Comparison of ENCODE assay signal across 8 mouse cellular contexts in genomic region chr17:27907512-27908205, GRCm38 (mm10). TPM values are rescaled to one million over a fixed set of nuclear protein-coding genes. Genes with fewer than 3 reads are reported as not detected.
A peak's percentile ranks its signal among the peaks of the same experiment; 100 is the strongest.
DNase-seq lines count a peak whose midpoint lies in the region; ATAC-seq and TF ChIP-seq lines count a peak whose summit lies in the region.

No protein-coding gene starts in this region.

- H3K79me3 ChIP-seq in C2C12 (ENCODE audit: low read depth), result peaks cover 26% of the 10 kb centered on the region

- peaks cover 34% of the 10 kb centered on the region for H3K4me1 ChIP-seq in heart, embryonic 13.5 days
- H3K4me1 ChIP-seq in liver, embryonic 12.5 days, result peaks cover 34% of the 10 kb centered on the region
- peaks cover 19% of the 10 kb centered on the region for H3K4me1 ChIP-seq in stomach, embryonic 15.5 days

- no peaks in the 10 kb centered on the region for H3K9me3 ChIP-seq in heart, embryonic 13.5 days
- no peaks in the 10 kb centered on the region for H3K9me3 ChIP-seq in liver, embryonic 12.5 days (replicated peaks)
- no peaks in the 10 kb centered on the region for H3K9me3 ChIP-seq in stomach, embryonic 15.5 days

- H3K36me3 ChIP-seq in C2C12 (ENCODE audit: control insufficient read depth, insufficient read depth), result peaks cover 22% of the 10 kb centered on the region
- peaks cover 25% of the 10 kb centered on the region for H3K36me3 ChIP-seq in heart, embryonic 13.5 days
- H3K36me3 ChIP-seq in liver, embryonic 12.5 days, result peaks cover 21% of the 10 kb centered on the region
- H3K36me3 ChIP-seq in stomach, embryonic 15.5 days, result peaks cover 11% of the 10 kb centered on the region

- peak overlapping the region; percentile 95 for H3K4me3 ChIP-seq in C2C12 (ENCODE audit: insufficient read depth, poor library complexity, severe bottlenecking)
- peak overlapping the region; percentile 97 for H3K4me3 ChIP-seq in heart, embryonic 13.5 days
- H3K4me3 ChIP-seq in liver, embryonic 12.5 days, result peak overlapping the region; percentile 91
- H3K4me3 ChIP-seq in stomach, embryonic 15.5 days (replicated peaks), result peak overlapping the region; percentile 98

- H3K79me2 ChIP-seq in C2C12 (ENCODE audit: control insufficient read depth, insufficient read depth), result peaks cover 56% of the 10 kb centered on the region

- peak overlapping the region; percentile 88 for H3K27ac ChIP-seq in heart, embryonic 13.5 days (replicated peaks)
- peak overlapping the region; percentile 89 for H3K27ac ChIP-seq in liver, embryonic 12.5 days
- peak overlapping the region; percentile 58 for H3K27ac ChIP-seq in stomach, embryonic 15.5 days

- under 1% methylated on average over 45 of the region's 45 CpGs for WGBS in heart, embryonic 13.5 days
- WGBS in liver, embryonic 12.5 days (ENCODE audit: insufficient replicate concordance), result under 1% methylated on average over 45 of the region's 45 CpGs
- WGBS in stomach, embryonic 15.5 days, result under 1% methylated on average over 45 of the region's 45 CpGs

- peak; percentile 18 for TF ChIP-seq CTCF in C2C12 (IDR thresholded peaks at IDR 0.05; ENCODE audit: control insufficient read depth, insufficient read depth, insufficient read length)

- DNase-seq in brain, embryonic 18.5 days (ENCODE audit: low read depth, low spot score), result peak; percentile 81
- DNase-seq in kidney, postnatal 10 days, result peak; percentile 97
- peak; percentile 71 to 83 for DNase-seq in natural killer cell, adult 2 months (ENCODE audit: low spot score in 2 of 2)

- ATAC-seq in erythroid progenitor cell, adult 5-6 weeks (replicated peaks; ENCODE audit: low FRiP score, poor library complexity, severe bottlenecking), result peak; percentile 86
- 0 out of 2 replicates have a peak, but pooled peaks have one; percentile 17 for ATAC-seq in heart, embryonic 13.5 days (ENCODE audit: extremely low read depth, insufficient number of reproducible peaks, low FRiP score, low TSS enrichment)
- ATAC-seq in liver, embryonic 12.5 days, result peak; percentile 65
- ATAC-seq in stomach, embryonic 15.5 days (ENCODE audit: insufficient read depth, low FRiP score, low read depth), result 0 out of 2 replicates have a peak, but pooled peaks have one; percentile 40

- H3K27me3 ChIP-seq in C2C12 (ENCODE audit: control insufficient read depth, insufficient read depth, insufficient read length), result no peaks in the 10 kb centered on the region
- no peaks in the 10 kb centered on the region for H3K27me3 ChIP-seq in heart, embryonic 13.5 days (replicated peaks)
- no peaks in the 10 kb centered on the region for H3K27me3 ChIP-seq in liver, embryonic 12.5 days (replicated peaks)
- H3K27me3 ChIP-seq in stomach, embryonic 15.5 days (replicated peaks), result no peaks in the 10 kb centered on the region

- peak overlapping the region; percentile 86 for H3ac ChIP-seq in C2C12 (ENCODE audit: control insufficient read depth, insufficient read length, low read depth)

- H3K9ac ChIP-seq in heart, embryonic 13.5 days, result peak overlapping the region; percentile 96
- peak overlapping the region; percentile 88 for H3K9ac ChIP-seq in liver, embryonic 12.5 days
- H3K9ac ChIP-seq in stomach, embryonic 15.5 days, result peak overlapping the region; percentile 90

- H3K4me2 ChIP-seq in heart, embryonic 13.5 days, result peak overlapping the region; percentile 99
- H3K4me2 ChIP-seq in liver, embryonic 12.5 days, result peak overlapping the region; percentile 98
- peak overlapping the region; percentile 77 for H3K4me2 ChIP-seq in stomach, embryonic 15.5 days

TF ChIP-seq in C2C12, 6 proteins besides CTCF, POLR2A, EP300 and RAD21:
- TF ChIP-seq FOSL1 (IDR thresholded peaks at IDR 0.05; ENCODE audit: insufficient read depth, low read length, poor library complexity, severe bottlenecking), result no peak
- no peak for TF ChIP-seq USF1 (IDR thresholded peaks at IDR 0.05; ENCODE audit: low read depth)
- TF ChIP-seq MYOG (IDR thresholded peaks at IDR 0.05; ENCODE audit: control insufficient read depth, extremely low read depth, insufficient read length), result no peak
- peak; percentile 12 for TF ChIP-seq CEBPB (IDR thresholded peaks at IDR 0.05; ENCODE audit: low read depth)
- TF ChIP-seq MYOD1 (IDR thresholded peaks at IDR 0.05; ENCODE audit: control insufficient read depth, insufficient read length, low read depth), result no peak

RNA-seq across cellular contexts. Expression of gene Anks1, which starts 1.4 kb away (rescaled TPM):
- 8.5 TPM for polyA plus RNA-seq in C2C12 (2012; fragmentation: generic; extraction: Trizol)
- total RNA-seq in erythroid progenitor cell, adult 5-6 weeks (2015; ENCODE audit: low replicate concordance), result 6.1 and 6.7 TPM in 2 replicates
- total RNA-seq in erythroid progenitor cell, adult 5-6 weeks (2017; ENCODE audit: low replicate concordance), result 3.8 and 4.6 TPM in 2 replicates
- polyA plus RNA-seq in heart, embryonic 13.5 days (2015; fragmentation: Nextera tagmentation; extraction: Ambion mirVana), result 7.7 and 8.2 TPM in 2 replicates
- polyA plus RNA-seq in liver, embryonic 12.5 days (2016; fragmentation: Nextera tagmentation; extraction: Ambion mirVana), result 6.7 and 7.5 TPM in 2 replicates
- 14.9 and 18.4 TPM in 2 replicates for polyA plus RNA-seq in stomach, embryonic 15.5 days (2015; fragmentation: Nextera tagmentation; extraction: Ambion mirVana)

RNA-seq across cellular contexts. Expression of gene Taf11, which starts 2.0 kb away (rescaled TPM):
- polyA plus RNA-seq in C2C12 (2012; fragmentation: generic; extraction: Trizol), result 38.4 TPM
- 14.3 and 19.8 TPM in 2 replicates for total RNA-seq in erythroid progenitor cell, adult 5-6 weeks (2015; ENCODE audit: low replicate concordance)
- total RNA-seq in erythroid progenitor cell, adult 5-6 weeks (2017; ENCODE audit: low replicate concordance), result 15.1 and 15.3 TPM in 2 replicates
- 44.1 and 46.1 TPM in 2 replicates for polyA plus RNA-seq in heart, embryonic 13.5 days (2015; fragmentation: Nextera tagmentation; extraction: Ambion mirVana)
- 36.4 and 40.6 TPM in 2 replicates for polyA plus RNA-seq in liver, embryonic 12.5 days (2016; fragmentation: Nextera tagmentation; extraction: Ambion mirVana)
- polyA plus RNA-seq in stomach, embryonic 15.5 days (2015; fragmentation: Nextera tagmentation; extraction: Ambion mirVana), result 56.3 and 62.4 TPM in 2 replicates

RNA-seq across cellular contexts. Expression of gene Uhrf1bp1, which starts 51.4 kb away (rescaled TPM):
- 6.6 TPM for polyA plus RNA-seq in C2C12 (2012; fragmentation: generic; extraction: Trizol)
- 2.9 and 11.2 TPM in 2 replicates for total RNA-seq in erythroid progenitor cell, adult 5-6 weeks (2015; ENCODE audit: low replicate concordance)
- total RNA-seq in erythroid progenitor cell, adult 5-6 weeks (2017; ENCODE audit: low replicate concordance), result 4.2 and 6.0 TPM in 2 replicates
- 3.1 TPM in 2 replicates for polyA plus RNA-seq in heart, embryonic 13.5 days (2015; fragmentation: Nextera tagmentation; extraction: Ambion mirVana)
- polyA plus RNA-seq in liver, embryonic 12.5 days (2016; fragmentation: Nextera tagmentation; extraction: Ambion mirVana), result 4.5 and 5.0 TPM in 2 replicates
- 3.8 and 5.3 TPM in 2 replicates for polyA plus RNA-seq in stomach, embryonic 15.5 days (2015; fragmentation: Nextera tagmentation; extraction: Ambion mirVana)

Comparison
In these comparisons a context has a peak if more than half of its experiments do, and no peak if none do; other contexts are left out.
1. Peak in every context shown above with its lines: DNase-seq, ATAC-seq, H3K4me3 ChIP-seq and H3K27ac ChIP-seq.
2. ATAC-seq: peak in every context shown above with its lines; median percentile 86 in erythroid progenitor cell, adult 5-6 weeks; 65 in liver, embryonic 12.5 days; 40 in stomach, embryonic 15.5 days; 17 in heart, embryonic 13.5 days.